Mouse (Mus musculus): ENCODE data around the gene Traf3. TPM values are rescaled to one million over a fixed set of nuclear protein-coding genes. Genes with fewer than 3 reads are reported as not detected.

The Traf3 gene
- polyA plus RNA-seq, 1 experiment from 2014 or later: 11.7 TPM

DNA sequence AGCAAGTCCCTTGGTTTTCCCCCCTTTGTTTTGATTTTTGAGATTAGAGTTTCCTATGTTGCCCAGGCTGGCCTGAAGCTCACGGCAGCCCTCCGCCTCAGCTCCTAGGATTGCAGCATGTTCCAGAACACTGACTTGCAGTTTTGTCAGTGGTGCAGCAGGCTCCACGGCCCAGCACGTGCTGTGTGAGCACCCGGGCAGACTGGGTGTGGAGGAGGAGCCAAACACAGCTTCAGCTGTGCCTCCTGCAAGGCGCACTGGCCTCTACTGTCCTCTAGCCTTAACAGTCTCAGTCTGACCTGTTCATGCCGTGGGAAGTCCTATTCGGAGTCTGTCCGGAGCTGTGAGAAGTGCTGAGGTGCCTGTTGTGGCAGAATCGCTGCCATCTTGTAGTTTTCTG is 73.8 kb downstream of the Traf3 start:
- 78% methylated on average over 10 of the region's 10 CpGs for WGBS
- Histone ChIP-seq H3K9me3 (ENCODE audit: low read depth, low read length) (no peaks in the 10 kb centered on the region), H3K4me1 (ENCODE audit: insufficient read depth) (no peaks in the 10 kb centered on the region), H3K9ac (no peak overlapping the region), H3K27ac (ENCODE audit: low read depth) (no peak overlapping the region), H3K4me2 (no peak overlapping the region), H3K36me3 (ENCODE audit: insufficient read depth) (peaks cover 40% of the 10 kb centered on the region), H3K27me3 (ENCODE audit: insufficient read depth, low read length) (no peaks in the 10 kb centered on the region), H3K4me3 (ENCODE audit: low read depth, low read length) (no peak overlapping the region)
- DNase-seq: no peak
- no peak for ATAC-seq (ENCODE audit: insufficient read depth)
- no peak for TF ChIP-seq CTCF (IDR thresholded peaks at IDR 0.05; ENCODE audit: low read depth)

DNA sequence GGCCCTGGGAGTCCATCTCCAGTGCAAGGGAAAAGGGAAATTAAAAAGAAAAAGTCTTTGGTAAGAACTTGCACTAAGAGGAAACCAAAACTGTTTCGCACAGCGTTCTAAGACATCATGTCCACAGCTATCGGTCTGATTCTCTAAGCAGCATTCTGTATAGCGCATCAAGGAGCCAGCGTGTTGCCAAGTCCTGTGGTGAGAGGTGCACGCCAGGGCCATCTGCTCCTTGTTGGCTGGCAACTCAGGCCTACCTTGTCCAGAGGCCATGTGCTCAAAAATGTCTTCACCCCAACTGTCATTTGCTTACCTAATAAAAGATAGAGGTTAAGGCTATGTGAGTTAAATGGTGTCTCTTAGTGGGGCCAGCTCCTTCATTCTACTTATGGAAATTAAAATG is 75.7 kb downstream of the Traf3 start:
- Histone ChIP-seq H3K9ac (no peak overlapping the region), H3K27ac (ENCODE audit: low read depth) (no peak overlapping the region), H3K36me3 (ENCODE audit: insufficient read depth) (peaks cover 56% of the 10 kb centered on the region), H3K4me2 (no peak overlapping the region), H3K4me1 (ENCODE audit: insufficient read depth) (no peaks in the 10 kb centered on the region), H3K9me3 (ENCODE audit: low read depth, low read length) (no peaks in the 10 kb centered on the region), H3K27me3 (ENCODE audit: insufficient read depth, low read length) (no peaks in the 10 kb centered on the region), H3K4me3 (ENCODE audit: low read depth, low read length) (no peak overlapping the region)
- ATAC-seq (ENCODE audit: insufficient read depth): no peak
- no peak for TF ChIP-seq CTCF (IDR thresholded peaks at IDR 0.05; ENCODE audit: low read depth)
- WGBS: 94% methylated on average over 6 of the region's 6 CpGs
- DNase-seq: no peak

DNA sequence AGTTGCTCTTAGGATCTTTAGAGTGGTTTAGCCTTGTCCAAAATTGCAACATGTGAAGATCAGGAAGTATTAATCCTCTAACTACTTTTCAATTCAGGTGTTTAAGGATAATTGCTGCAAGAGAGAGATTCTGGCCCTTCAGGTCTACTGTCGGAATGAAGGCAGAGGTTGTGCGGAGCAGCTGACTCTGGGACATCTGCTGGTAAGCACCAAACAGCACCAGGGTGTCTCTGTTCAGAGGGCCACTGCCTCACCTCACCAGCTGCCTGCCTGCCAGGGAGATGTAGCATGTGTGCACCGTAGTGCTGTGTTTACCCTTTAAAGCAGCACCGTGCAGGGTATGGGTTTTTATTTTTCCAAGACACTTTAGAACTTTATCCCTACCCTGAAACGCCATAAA is 76.2 kb downstream of the Traf3 start:
- H3K4me1 ChIP-seq (ENCODE audit: insufficient read depth): no peaks in the 10 kb centered on the region
- H3K36me3 ChIP-seq (ENCODE audit: insufficient read depth): peaks cover 56% of the 10 kb centered on the region
- TF ChIP-seq CTCF (IDR thresholded peaks at IDR 0.05; ENCODE audit: low read depth): no peak
- 93% methylated on average over 5 of the region's 5 CpGs for WGBS
- H3K9ac ChIP-seq: no peak overlapping the region
- no peaks in the 10 kb centered on the region for H3K9me3 ChIP-seq (ENCODE audit: low read depth, low read length)
- no peak for ATAC-seq (ENCODE audit: insufficient read depth)
- H3K27ac ChIP-seq (ENCODE audit: low read depth): no peak overlapping the region
- no peaks in the 10 kb centered on the region for H3K27me3 ChIP-seq (ENCODE audit: insufficient read depth, low read length)
- H3K4me3 ChIP-seq (ENCODE audit: low read depth, low read length): no peak overlapping the region
- no peak overlapping the region for H3K4me2 ChIP-seq
- no peak for DNase-seq

DNA sequence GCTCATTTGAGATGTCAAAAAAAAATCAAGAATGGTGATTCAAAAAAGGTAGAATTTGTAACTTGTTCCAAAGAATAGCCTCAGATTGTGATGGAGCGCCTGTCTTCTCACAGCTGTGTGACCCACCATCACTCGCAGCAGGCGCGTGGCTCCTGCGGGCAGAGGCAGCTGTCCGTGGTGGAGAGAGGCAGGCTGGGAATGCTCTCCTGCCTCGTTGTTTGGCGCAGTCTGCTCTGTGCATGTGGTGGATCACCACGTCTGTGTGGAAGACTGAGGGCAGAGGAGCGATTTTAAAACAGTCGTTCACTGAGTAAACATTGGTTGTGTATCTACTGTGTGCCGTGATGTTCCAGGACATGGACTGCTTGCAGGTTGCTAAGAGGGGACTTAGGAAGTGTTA is 77.6 kb downstream of the Traf3 start:
- H3K4me3 ChIP-seq (ENCODE audit: low read depth, low read length): no peak overlapping the region
- TF ChIP-seq CTCF (IDR thresholded peaks at IDR 0.05; ENCODE audit: low read depth): no peak
- DNase-seq: no peak
- H3K36me3 ChIP-seq (ENCODE audit: insufficient read depth): peaks cover 53% of the 10 kb centered on the region
- H3K9me3 ChIP-seq (ENCODE audit: low read depth, low read length): no peaks in the 10 kb centered on the region
- H3K9ac ChIP-seq: no peak overlapping the region
- H3K4me2 ChIP-seq: no peak overlapping the region
- H3K27me3 ChIP-seq (ENCODE audit: insufficient read depth, low read length): no peaks in the 10 kb centered on the region
- no peak for ATAC-seq (ENCODE audit: insufficient read depth)
- WGBS: 84% methylated on average over 12 of the region's 12 CpGs
- no peaks in the 10 kb centered on the region for H3K4me1 ChIP-seq (ENCODE audit: insufficient read depth)
- no peak overlapping the region for H3K27ac ChIP-seq (ENCODE audit: low read depth)

DNA sequence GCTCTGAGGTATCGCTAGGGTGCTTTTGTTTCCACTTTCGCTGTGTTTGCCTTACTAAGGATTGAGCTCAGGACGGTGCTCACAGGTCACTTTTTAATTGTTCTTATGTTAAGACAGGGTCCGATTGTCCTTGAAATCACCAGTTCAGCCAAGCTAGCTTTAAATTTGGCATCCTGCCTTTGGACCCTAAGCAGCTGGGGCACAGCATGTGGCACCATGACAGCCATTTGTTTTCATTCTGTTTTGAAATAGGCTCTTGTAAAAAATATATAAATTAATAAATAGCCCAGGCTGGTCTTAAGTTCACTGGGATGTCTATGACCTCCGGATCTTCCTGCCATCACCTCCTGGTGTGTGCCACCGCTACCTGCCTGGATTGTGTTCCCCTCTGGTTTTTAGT is 78.9 kb downstream of the Traf3 start:
- TF ChIP-seq CTCF (IDR thresholded peaks at IDR 0.05; ENCODE audit: low read depth): no peak
- no peak for DNase-seq
- peaks cover 45% of the 10 kb centered on the region for H3K36me3 ChIP-seq (ENCODE audit: insufficient read depth)

DNA sequence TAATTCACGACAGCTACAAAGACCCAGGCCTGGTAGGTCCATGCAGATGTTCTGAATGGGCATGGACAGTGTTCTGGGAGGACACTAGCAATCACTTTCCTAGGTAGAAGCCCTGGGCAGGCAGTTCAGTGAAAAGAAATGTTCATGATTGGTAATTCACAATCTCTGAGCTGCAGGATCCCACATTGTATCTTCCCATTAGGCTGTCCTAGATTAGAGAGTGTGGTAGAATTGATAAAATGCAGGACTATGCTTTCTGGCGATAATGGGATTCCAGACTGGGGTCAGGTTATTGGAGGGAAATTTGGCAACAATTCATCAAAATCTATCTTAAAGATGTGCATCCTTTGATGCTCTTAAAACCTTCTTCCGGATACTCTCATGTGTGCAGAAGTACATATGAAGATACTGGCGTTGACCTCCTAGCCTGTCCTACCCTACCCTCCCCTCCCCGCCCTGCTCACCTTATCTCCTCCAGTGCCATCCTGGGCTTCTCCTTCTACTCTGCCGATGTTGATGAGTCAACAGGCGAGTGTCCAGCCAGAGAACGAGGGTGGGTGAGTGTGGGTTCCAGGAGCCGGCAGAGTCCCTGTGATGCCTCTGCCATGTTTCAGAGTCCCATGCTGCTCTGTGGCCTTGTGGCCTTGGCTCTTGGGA is 80.8 kb downstream of the Traf3 start:
- Histone ChIP-seq H3K4me3 (ENCODE audit: low read depth, low read length) (no peak overlapping the region), H3K9me3 (ENCODE audit: low read depth, low read length) (no peaks in the 10 kb centered on the region), H3K27me3 (ENCODE audit: insufficient read depth, low read length) (no peaks in the 10 kb centered on the region), H3K27ac (ENCODE audit: low read depth) (no peak overlapping the region), H3K4me2 (no peak overlapping the region), H3K4me1 (ENCODE audit: insufficient read depth) (no peaks in the 10 kb centered on the region), H3K9ac (no peak overlapping the region), H3K36me3 (ENCODE audit: insufficient read depth) (peaks cover 47% of the 10 kb centered on the region; the same call in 1 of the 2 replicates)
- DNase-seq: no peak
- ATAC-seq (ENCODE audit: insufficient read depth): no peak
- no peak for TF ChIP-seq CTCF (IDR thresholded peaks at IDR 0.05; ENCODE audit: low read depth)
- 85% methylated on average over 9 of the region's 9 CpGs for WGBS

More for the DNA sequence above, 78.9 kb downstream of the Traf3 start:
- no peak overlapping the region for H3K9ac ChIP-seq
- no peaks in the 10 kb centered on the region for H3K27me3 ChIP-seq (ENCODE audit: insufficient read depth, low read length)
- no peaks in the 10 kb centered on the region for H3K4me1 ChIP-seq (ENCODE audit: insufficient read depth)
- no peaks in the 10 kb centered on the region for H3K9me3 ChIP-seq (ENCODE audit: low read depth, low read length)
- whole genome bisulfite sequencing: 82% methylated on average over 6 of the region's 6 CpGs
- no peak for ATAC-seq (ENCODE audit: insufficient read depth)
- no peak overlapping the region for H3K4me3 ChIP-seq (ENCODE audit: low read depth, low read length)
- H3K4me2 ChIP-seq: no peak overlapping the region
- H3K27ac ChIP-seq (ENCODE audit: low read depth): no peak overlapping the region

DNA sequence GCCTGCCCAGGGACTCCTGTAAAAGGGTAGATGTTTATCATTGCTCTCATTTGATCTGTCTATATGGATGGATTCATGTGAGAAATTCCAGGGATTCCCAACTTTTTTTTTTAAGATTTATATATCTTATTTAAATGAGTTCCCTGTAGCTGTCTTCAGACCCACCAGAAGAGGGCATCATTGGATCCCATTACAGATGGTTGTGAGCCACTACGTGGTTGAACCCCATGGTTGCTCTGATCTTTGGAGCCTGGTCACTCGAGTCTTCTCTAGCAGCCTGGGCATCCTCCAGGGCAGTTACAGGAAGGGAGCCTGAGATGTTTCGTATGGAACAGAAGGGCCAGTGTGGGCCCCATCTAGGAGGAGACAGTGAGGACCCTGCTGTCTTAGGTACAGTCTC is 82.9 kb downstream of the Traf3 start:
- WGBS: 54% methylated on average over 3 of the region's 3 CpGs
- H3K9ac ChIP-seq: no peak overlapping the region
- H3K4me3 ChIP-seq (ENCODE audit: low read depth, low read length): no peak overlapping the region
- ATAC-seq (ENCODE audit: insufficient read depth) (no peak), DNase-seq (no peak)
- H3K9me3 ChIP-seq (ENCODE audit: low read depth, low read length): no peaks in the 10 kb centered on the region
- H3K27ac ChIP-seq (ENCODE audit: low read depth): no peak overlapping the region
- no peaks in the 10 kb centered on the region for H3K4me1 ChIP-seq (ENCODE audit: insufficient read depth)
- H3K4me2 ChIP-seq: no peak overlapping the region
- no peak for TF ChIP-seq CTCF (IDR thresholded peaks at IDR 0.05; ENCODE audit: low read depth)
- H3K27me3 ChIP-seq (ENCODE audit: insufficient read depth, low read length): no peaks in the 10 kb centered on the region
- peaks cover 36% of the 10 kb centered on the region; the same call in 1 of the 2 replicates for H3K36me3 ChIP-seq (ENCODE audit: insufficient read depth)

Measured in lung, embryonic 14.5 days (tissue).